Mouse (Mus musculus): ENCODE measurements around the gene Mtm1. TPM values are rescaled to one million over a fixed set of nuclear protein-coding genes. Genes with fewer than 3 reads are reported as not detected.
"Not testable (repeated sequence)": the region's sequence is repeated elsewhere in the genome, so short reads cannot be mapped to it uniquely, and the experiment has no call there.

Mtm1 gene
- total RNA-seq, 2 experiments from 2014 or later = 9.6 to 16.2 TPM

GRCm38 (mm10) chrX:71268972-71269371 is 58.4 kb downstream of the Mtm1 start:
- no peak for ATAC-seq (replicated peaks; ENCODE audit: low FRiP score, poor library complexity, severe bottlenecking)

DNA sequence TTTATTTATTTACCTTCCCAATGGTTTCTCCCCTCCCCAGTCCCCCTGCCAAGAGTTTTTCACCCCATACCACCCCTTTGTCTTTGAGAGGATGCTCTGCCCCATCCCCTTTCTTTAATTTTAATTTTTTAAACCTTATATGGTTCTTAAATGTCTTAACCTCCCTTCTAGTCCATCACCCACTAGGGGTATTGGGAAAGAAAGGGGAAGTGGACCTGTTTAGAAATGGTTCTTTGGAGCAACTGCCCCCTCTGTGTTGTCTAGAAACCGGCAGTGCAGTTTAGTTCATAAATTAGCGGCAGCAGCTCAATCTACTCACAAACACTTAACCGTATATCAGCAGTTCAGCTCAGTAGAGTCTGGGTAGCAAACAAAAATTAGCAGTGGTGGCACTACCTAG is 63.6 kb downstream of the Mtm1 start:
- no peak for ATAC-seq (replicated peaks; ENCODE audit: low FRiP score, poor library complexity, severe bottlenecking)

DNA sequence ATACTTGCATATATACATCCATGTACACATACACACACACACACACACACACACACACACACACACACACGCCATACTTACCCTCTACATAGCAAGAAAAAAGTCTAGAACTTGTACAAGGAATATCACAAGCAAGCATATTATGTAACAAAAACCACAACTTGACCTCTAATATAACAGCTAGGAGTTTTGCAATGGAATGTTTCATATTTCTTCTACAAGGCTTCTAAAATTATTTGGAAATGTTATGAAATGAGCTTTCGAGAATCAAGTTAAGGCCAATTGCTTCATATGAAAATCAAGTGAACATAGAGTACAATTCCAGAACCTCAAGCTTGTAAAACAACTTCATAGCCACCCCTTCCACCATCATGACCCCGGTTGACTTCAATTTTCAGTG is 74.9 kb downstream of the Mtm1 start:
- no peak for ATAC-seq (replicated peaks; ENCODE audit: low FRiP score, poor library complexity, severe bottlenecking)

GRCm38 (mm10) chrX:71287088-71287487 is 76.5 kb downstream of the Mtm1 start:
- ATAC-seq (replicated peaks; ENCODE audit: low FRiP score, poor library complexity, severe bottlenecking) = no peak

- no peak for ATAC-seq (replicated peaks; ENCODE audit: low FRiP score, poor library complexity, severe bottlenecking)
These were observed 83.6 kb downstream of the Mtm1 start for GRCm38 (mm10) chrX:71294191-71294590.

- no peak for ATAC-seq (replicated peaks; ENCODE audit: low FRiP score, poor library complexity, severe bottlenecking)
These were observed 85.4 kb downstream of the Mtm1 start for GRCm38 (mm10) chrX:71296005-71296404.

GRCm38 (mm10) chrX:71302148-71302547 is 91.6 kb downstream of the Mtm1 start:
- ATAC-seq (replicated peaks; ENCODE audit: low FRiP score, poor library complexity, severe bottlenecking) = no peak

DNA sequence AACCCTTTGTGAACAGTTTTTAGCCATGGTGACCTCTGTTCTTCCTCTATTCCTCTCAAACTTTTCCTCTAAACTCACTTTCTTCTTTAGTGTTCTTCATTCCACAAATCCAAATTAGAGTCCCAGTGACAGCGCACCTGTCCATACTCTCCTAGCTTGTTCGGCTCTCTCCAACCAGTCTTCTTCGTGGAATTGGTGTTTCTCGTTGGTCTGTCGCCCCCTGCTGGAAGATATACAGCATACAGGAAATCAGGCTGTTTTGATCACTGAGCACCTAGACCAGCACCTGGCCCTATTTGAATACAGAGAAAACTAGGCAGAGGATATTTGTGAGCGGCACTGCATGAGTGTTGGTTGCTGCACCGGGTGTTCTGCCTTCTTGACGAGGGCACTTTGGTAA is 100.7 kb downstream of the Mtm1 start:
- no peak for ATAC-seq (replicated peaks; ENCODE audit: low FRiP score, poor library complexity, severe bottlenecking)

GRCm38 (mm10) chrX:71314380-71314779 is 103.8 kb downstream of the Mtm1 start:
- no peak for ATAC-seq (replicated peaks; ENCODE audit: low FRiP score, poor library complexity, severe bottlenecking)

DNA sequence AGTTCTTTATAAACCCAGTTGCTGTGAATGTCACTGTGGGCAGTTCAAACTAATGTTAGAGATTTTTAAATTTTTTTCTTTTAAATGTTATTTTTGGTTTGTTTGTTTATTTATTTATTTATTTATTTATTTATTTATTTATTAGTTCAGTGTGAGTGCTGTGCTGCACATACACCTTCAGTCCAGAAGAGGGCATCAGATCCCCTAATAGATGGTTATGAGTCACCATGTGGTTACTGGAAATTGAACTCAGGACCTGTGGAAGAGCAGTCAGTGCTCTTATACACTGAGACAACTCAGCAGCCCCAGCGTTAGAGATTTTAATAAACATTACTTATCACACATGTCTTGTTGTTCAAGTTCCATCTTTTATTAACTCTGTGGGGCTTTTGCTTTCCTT is 141.5 kb downstream of the Mtm1 start:
- no peak for ATAC-seq (replicated peaks; ENCODE audit: low FRiP score, poor library complexity, severe bottlenecking)

DNA sequence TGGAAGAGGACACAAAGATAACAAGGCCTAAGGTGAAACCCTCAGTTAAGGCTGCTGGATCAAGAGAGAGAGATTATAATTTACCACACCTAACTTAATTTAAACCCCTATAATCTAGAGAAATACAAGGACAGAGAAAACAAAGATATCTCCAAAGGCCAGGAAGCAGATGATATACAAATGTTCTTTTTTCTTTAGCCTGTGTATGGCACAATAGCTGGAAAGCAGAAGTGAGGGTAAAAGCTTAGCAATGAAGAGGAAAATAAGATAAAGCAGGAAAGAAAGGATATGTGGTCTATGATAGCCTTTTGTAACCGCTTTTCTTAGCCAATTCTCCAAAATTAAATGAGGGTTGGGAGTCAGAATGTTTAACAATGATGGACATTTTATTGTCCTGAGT is 144.8 kb downstream of the Mtm1 start:
- no peak for ATAC-seq (replicated peaks; ENCODE audit: low FRiP score, poor library complexity, severe bottlenecking)

GRCm38 (mm10) chrX:71361793-71362192 is 151.2 kb downstream of the Mtm1 start:
- ATAC-seq (replicated peaks; ENCODE audit: low FRiP score, poor library complexity, severe bottlenecking) = not testable (repeated sequence)

- no peak for ATAC-seq (replicated peaks; ENCODE audit: low FRiP score, poor library complexity, severe bottlenecking)
These were observed 153.5 kb downstream of the Mtm1 start for GRCm38 (mm10) chrX:71364062-71364461.

GRCm38 (mm10) chrX:71364554-71364991 is 154.0 kb downstream of the Mtm1 start, which contains the start of gene Mtmr1:
TSS of gene Mtmr1 (plus strand) at chrX:71364760.
- peak; percentile 91 for ATAC-seq (replicated peaks; ENCODE audit: low FRiP score, poor library complexity, severe bottlenecking)

- ATAC-seq (replicated peaks; ENCODE audit: low FRiP score, poor library complexity, severe bottlenecking) = 0 out of 2 replicates have a peak, but pooled peaks have one; percentile 20
These were observed 154.4 kb downstream of the Mtm1 start for GRCm38 (mm10) chrX:71365011-71365410.

Other genes starting within 250 kb of the Mtm1 start
- gene Mamld1, start 160.5 kb upstream of the Mtm1 start, total RNA-seq (2015; ENCODE audit: low replicate concordance) = not detected in 2 replicates
- not detected in 2 replicates for gene Mamld1, start 160.5 kb upstream of the Mtm1 start, total RNA-seq (2017; ENCODE audit: low replicate concordance)
- 8.2 and 53.0 TPM in 2 replicates for gene Mtmr1, start 154.0 kb downstream of the Mtm1 start, total RNA-seq (2015; ENCODE audit: low replicate concordance)
- gene Mtmr1, start 154.0 kb downstream of the Mtm1 start, total RNA-seq (2017; ENCODE audit: low replicate concordance) = 5.5 and 13.2 TPM in 2 replicates

Measured in erythroblast, adult 5-6 weeks (primary cell).